In the genomic region with DNA sequence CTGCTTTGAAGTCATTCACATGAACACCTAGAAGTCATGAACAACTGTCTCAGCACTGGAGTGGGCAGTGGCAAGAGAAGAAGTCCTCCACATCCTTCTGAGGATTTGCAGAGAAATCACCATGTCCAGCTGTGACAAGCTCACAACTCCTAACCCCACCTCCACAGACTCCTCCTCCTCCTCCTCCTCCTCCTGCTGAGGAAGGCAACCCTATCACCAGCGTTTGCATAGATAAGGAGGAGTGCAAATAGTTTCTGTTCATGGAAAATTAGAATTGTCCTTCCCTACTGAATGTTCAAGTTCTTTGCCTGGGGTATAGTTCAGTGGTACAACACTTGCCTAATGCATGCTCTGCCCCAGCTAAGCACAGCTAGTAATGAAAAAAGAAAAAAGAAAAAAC, we compare ENCODE assay signal across 24 mouse cellular contexts.
A peak's percentile ranks its signal among the peaks of the same experiment; 100 is the strongest.
DNase-seq lines count a peak whose midpoint lies in the region; ATAC-seq and TF ChIP-seq lines count a peak whose summit lies in the region.
"Had no signal": no experiment of that assay in that cellular context is flagged by ENCODE, and none has a peak within 500 bp of the region (broad histone marks: within the 10 kb centered on the region; RNA-seq: fewer than 3 reads in every experiment).

No protein-coding gene starts in this region.

- H3K27me3 ChIP-seq in liver, postnatal 0 days (ENCODE audit: insufficient read depth, low read length) = no peaks in the 10 kb centered on the region
- no peaks in the 10 kb centered on the region for H3K27me3 ChIP-seq in liver, embryonic 13.5 days
- no peaks in the 10 kb centered on the region for H3K27me3 ChIP-seq in liver, embryonic 16.5 days (ENCODE audit: control insufficient read depth, insufficient read depth, low read depth, low read length)
- H3K27me3 ChIP-seq: forebrain, embryonic 13.5 days; hindbrain, embryonic 12.5 days had no signal

- no peak for TF ChIP-seq CTCF in liver, postnatal 0 days (IDR thresholded peaks at IDR 0.05; ENCODE audit: low read depth)

- no peak overlapping the region for H3K27ac ChIP-seq in liver, postnatal 0 days (ENCODE audit: low read depth)
- no peak overlapping the region for H3K27ac ChIP-seq in liver, embryonic 13.5 days
- no peak overlapping the region for H3K27ac ChIP-seq in liver, embryonic 16.5 days (ENCODE audit: low read length)
- H3K27ac ChIP-seq: forebrain, embryonic 10.5 days; forebrain, embryonic 13.5 days; gastrocnemius, adult 2 months; hindbrain, embryonic 12.5 days had no signal

- peak; percentile 11 for DNase-seq in liver
- no peak for DNase-seq in liver, postnatal 0 days
- no peak for DNase-seq in liver, embryonic 13.5 days
- no peak for DNase-seq in spleen, postnatal 14 days (ENCODE audit: low spot score in 2 of 2)
- DNase-seq in embryo, embryonic 9.5 days (ENCODE audit: extremely low spot score) = no peak
- DNase-seq: adrenal gland, adult 8-10 months; adrenal gland, postnatal 25 days; B cell, adult 2 months; cerebellum, adult 11-12 months; cerebellum, adult 8-10 months; cerebellum, postnatal 10 days; cerebellum, postnatal 36 days; embryo, embryonic 11 days; gastrocnemius, adult 2 months; gastrocnemius, postnatal 14 days; heart, adult 11 months had no signal

- no peaks in the 10 kb centered on the region for H3K36me3 ChIP-seq in liver, postnatal 0 days (replicated peaks; ENCODE audit: insufficient read depth, low read length)
- H3K36me3 ChIP-seq in liver, embryonic 13.5 days = no peaks in the 10 kb centered on the region
- no peaks in the 10 kb centered on the region for H3K36me3 ChIP-seq in liver, embryonic 16.5 days (ENCODE audit: control insufficient read depth, insufficient read depth)
- H3K36me3 ChIP-seq: forebrain, embryonic 10.5 days; hindbrain, embryonic 12.5 days had no signal

- H3K4me3 ChIP-seq in liver, postnatal 0 days (ENCODE audit: low read depth, low read length) = no peak overlapping the region
- H3K4me3 ChIP-seq in liver, embryonic 13.5 days (replicated peaks) = no peak overlapping the region
- H3K4me3 ChIP-seq in liver, embryonic 16.5 days (ENCODE audit: low read depth, low read length) = no peak overlapping the region
- H3K4me3 ChIP-seq: forebrain, embryonic 10.5 days; forebrain, embryonic 13.5 days; gastrocnemius, adult 2 months; hindbrain, embryonic 12.5 days had no signal

- no peak overlapping the region for H3K9ac ChIP-seq in liver, postnatal 0 days (replicated peaks)
- H3K9ac ChIP-seq in liver, embryonic 13.5 days = no peak overlapping the region
- H3K9ac ChIP-seq in liver, embryonic 16.5 days (ENCODE audit: low read depth, low read length) = no peak overlapping the region
- H3K9ac ChIP-seq: forebrain, embryonic 13.5 days; hindbrain, embryonic 12.5 days had no signal

- WGBS in liver, postnatal 0 days (ENCODE audit: insufficient replicate concordance) = 17% methylated on average over 1 of the region's 1 CpGs
- 17% methylated on average over 1 of the region's 1 CpGs for WGBS in liver, embryonic 13.5 days (ENCODE audit: insufficient replicate concordance)
- 23% methylated on average over 1 of the region's 1 CpGs for WGBS in liver, embryonic 16.5 days (ENCODE audit: insufficient replicate concordance)

- no peak; the same call in 1 of the 2 replicates for ATAC-seq in liver, postnatal 0 days
- peak; percentile 85 for ATAC-seq in liver, embryonic 13.5 days (ENCODE audit: low read depth)
- ATAC-seq in liver, embryonic 16.5 days (ENCODE audit: low read depth) = peak; percentile 78
- ATAC-seq: activated CD4-positive, CD25-positive, alpha-beta regulatory T cell, adult 4 months; forebrain, embryonic 13.5 days; forebrain, embryonic 16.5 days; hindbrain, embryonic 16.5 days had no signal

- no peaks in the 10 kb centered on the region for H3K9me3 ChIP-seq in liver, postnatal 0 days (ENCODE audit: low read length)
- H3K9me3 ChIP-seq in liver, embryonic 13.5 days (replicated peaks) = no peaks in the 10 kb centered on the region
- H3K9me3 ChIP-seq in liver, embryonic 16.5 days (replicated peaks; ENCODE audit: control insufficient read depth, low read length) = no peaks in the 10 kb centered on the region
- H3K9me3 ChIP-seq: forebrain, embryonic 10.5 days; forebrain, embryonic 13.5 days; hindbrain, embryonic 12.5 days had no signal

- H3K4me2 ChIP-seq in liver, postnatal 0 days (ENCODE audit: low read depth, low read length) = no peak overlapping the region
- H3K4me2 ChIP-seq in liver, embryonic 13.5 days = no peak overlapping the region
- no peak overlapping the region for H3K4me2 ChIP-seq in liver, embryonic 16.5 days (ENCODE audit: low read depth, low read length)
- H3K4me2 ChIP-seq: forebrain, embryonic 13.5 days; heart, embryonic 11.5 days; hindbrain, embryonic 12.5 days had no signal

- no peaks in the 10 kb centered on the region for H3K4me1 ChIP-seq in liver, postnatal 0 days (ENCODE audit: insufficient read depth)
- H3K4me1 ChIP-seq in liver, embryonic 13.5 days (replicated peaks) = 0 out of 2 replicates have a peak, but pooled peaks cover 8% of the 10 kb centered on the region
- H3K4me1 ChIP-seq in liver, embryonic 16.5 days (ENCODE audit: control insufficient read depth, low read depth, low read length) = no peaks in the 10 kb centered on the region; the same call in 1 of the 2 replicates
- H3K4me1 ChIP-seq: hindbrain, embryonic 12.5 days had no signal

- no peak for TF ChIP-seq EP300 in liver, postnatal 0 days (IDR thresholded peaks at IDR 0.05; ENCODE audit: low read depth)
